Mouse (Mus musculus) spleen, adult 2 months (tissue): ENCODE data around the gene Tfrc.

Experiments used
- CTCF ChIP-seq: fragments of 200-500 bp; IDR thresholded peaks from 2 replicates; pipeline ENCODE4 v1.5.1; 2011; ENCODE audit warnings: mild to moderate bottlenecking, inconsistent platforms; ENCODE audit not compliant: insufficient read depth, insufficient read length, insufficient replicate concordance; ENCODE audit errors: extremely low read depth
- POLR2A ChIP-seq: fragments of 200-500 bp; IDR thresholded peaks from 2 replicates; pipeline ENCODE4 v1.6.1; 2011; ENCODE audit warnings: low read depth, low read length, inconsistent platforms

- TF ChIP-seq POLR2A (no peak), CTCF (no peak)
Measured at GRCm38 (mm10) chr16:32612052-32612451, 3.3 kb downstream of the Tfrc start.
